Mouse (Mus musculus): ENCODE measurements around the gene Tnpo1. TPM values are rescaled to one million over a fixed set of nuclear protein-coding genes. Genes with fewer than 3 reads are reported as not detected.

Gene Tnpo1
- polyA plus RNA-seq (2012; rRNA removed) = 25.0 and 27.0 TPM in 2 replicates

GRCm38 (mm10) chr13:98926213-98926957, at the start of gene Tnpo1:
TSS of gene Tnpo1 (minus strand) at chr13:98926384.
- WGBS = 1% methylated on average over 73 of the region's 75 CpGs
- no peak for TF ChIP-seq CTCF (conservative IDR thresholded peaks at IDR 0.05; ENCODE audit: insufficient read depth, insufficient read length, low read depth, low read length)
- peak; percentile 40 for TF ChIP-seq POLR2A (IDR thresholded peaks at IDR 0.05; ENCODE audit: low read depth, low read length)

GRCm38 (mm10) chr13:98972090-98972489, 45.9 kb upstream of the Tnpo1 start:
- no peaks in the 10 kb centered on the region for H3K27me3 ChIP-seq (replicated peaks; ENCODE audit: control insufficient read depth, insufficient read depth, low read length)
- H3K4me3 ChIP-seq (ENCODE audit: insufficient read depth, low read depth, low read length) = no peak overlapping the region
- WGBS = 71% methylated on average over 3 of the region's 3 CpGs
- H3K36me3 ChIP-seq (ENCODE audit: control insufficient read depth, insufficient read depth, low read length) = no peaks in the 10 kb centered on the region
- DNase-seq = no peak
- no peaks in the 10 kb centered on the region; the same call in 1 of the 2 replicates for H3K4me1 ChIP-seq (ENCODE audit: control insufficient read depth, insufficient read depth, low read length)
- H3K27ac ChIP-seq (ENCODE audit: insufficient read depth, low read depth, low read length) = no peak overlapping the region
- TF ChIP-seq CTCF (conservative IDR thresholded peaks at IDR 0.05; ENCODE audit: insufficient read depth, insufficient read length, low read depth, low read length) (no peak), POLR2A (IDR thresholded peaks at IDR 0.05; ENCODE audit: low read depth, low read length) (no peak)

More at GRCm38 (mm10) chr13:98926213-98926957, at the start of gene Tnpo1:
- peak within 1 kb of the TSS; percentile 88 for H3K4me3 ChIP-seq (ENCODE audit: insufficient read depth, low read depth, low read length)
- peaks cover 17% of the 10 kb centered on the region; the same call in 1 of the 2 replicates for H3K4me1 ChIP-seq (ENCODE audit: control insufficient read depth, insufficient read depth, low read length)
- peak; percentile 96 for DNase-seq
- H3K36me3 ChIP-seq (ENCODE audit: control insufficient read depth, insufficient read depth, low read length) = no peaks in the 10 kb centered on the region
- H3K27ac ChIP-seq (ENCODE audit: insufficient read depth, low read depth, low read length) = peak within 1 kb of the TSS; percentile 96
- H3K27me3 ChIP-seq (replicated peaks; ENCODE audit: control insufficient read depth, insufficient read depth, low read length) = no peaks in the 10 kb centered on the region

- no peak overlapping the region for H3K27ac ChIP-seq (ENCODE audit: insufficient read depth, low read depth, low read length)
- WGBS = 62% methylated on average over 5 of the region's 5 CpGs
- TF ChIP-seq POLR2A (IDR thresholded peaks at IDR 0.05; ENCODE audit: low read depth, low read length) (no peak), CTCF (conservative IDR thresholded peaks at IDR 0.05; ENCODE audit: insufficient read depth, insufficient read length, low read depth, low read length) (no peak)
- H3K4me1 ChIP-seq (ENCODE audit: control insufficient read depth, insufficient read depth, low read length) = no peaks in the 10 kb centered on the region; the same call in 1 of the 2 replicates
- no peaks in the 10 kb centered on the region for H3K27me3 ChIP-seq (replicated peaks; ENCODE audit: control insufficient read depth, insufficient read depth, low read length)
- DNase-seq = no peak
- H3K36me3 ChIP-seq (ENCODE audit: control insufficient read depth, insufficient read depth, low read length) = no peaks in the 10 kb centered on the region
- H3K4me3 ChIP-seq (ENCODE audit: insufficient read depth, low read depth, low read length) = no peak overlapping the region
These were observed 45.5 kb upstream of the Tnpo1 start for GRCm38 (mm10) chr13:98971641-98972040.

DNA sequence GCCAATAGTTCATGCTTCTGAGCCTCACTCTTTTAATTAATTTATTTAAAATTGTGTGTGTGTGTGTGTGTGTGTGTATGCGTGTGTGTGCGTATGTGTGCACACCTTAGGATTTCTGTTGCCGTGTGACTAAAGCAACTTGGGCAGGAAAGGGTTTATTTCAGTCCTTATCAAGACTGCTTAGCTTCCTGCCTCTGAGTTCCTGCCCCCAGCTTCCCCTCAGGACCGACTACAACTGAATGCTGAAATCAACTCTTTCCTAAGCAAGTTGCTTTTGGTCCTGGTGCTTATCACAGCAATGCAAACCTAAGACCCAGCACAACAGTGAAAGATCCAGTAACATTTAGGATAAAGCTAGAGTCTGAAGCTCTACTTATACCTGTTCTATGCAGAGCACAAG, 42.3 kb upstream of the Tnpo1 start:
- no peak for TF ChIP-seq CTCF (conservative IDR thresholded peaks at IDR 0.05; ENCODE audit: insufficient read depth, insufficient read length, low read depth, low read length)
- TF ChIP-seq POLR2A (IDR thresholded peaks at IDR 0.05; ENCODE audit: low read depth, low read length) = no peak
- Histone ChIP-seq H3K27ac (ENCODE audit: insufficient read depth, low read depth, low read length) (no peak overlapping the region), H3K4me1 (ENCODE audit: control insufficient read depth, insufficient read depth, low read length) (peaks cover 3% of the 10 kb centered on the region; the same call in 1 of the 2 replicates), H3K27me3 (replicated peaks; ENCODE audit: control insufficient read depth, insufficient read depth, low read length) (no peaks in the 10 kb centered on the region), H3K4me3 (ENCODE audit: insufficient read depth, low read depth, low read length) (no peak overlapping the region), H3K36me3 (ENCODE audit: control insufficient read depth, insufficient read depth, low read length) (no peaks in the 10 kb centered on the region)
- WGBS = 60% methylated on average over 4 of the region's 4 CpGs
- no peak for DNase-seq

DNA sequence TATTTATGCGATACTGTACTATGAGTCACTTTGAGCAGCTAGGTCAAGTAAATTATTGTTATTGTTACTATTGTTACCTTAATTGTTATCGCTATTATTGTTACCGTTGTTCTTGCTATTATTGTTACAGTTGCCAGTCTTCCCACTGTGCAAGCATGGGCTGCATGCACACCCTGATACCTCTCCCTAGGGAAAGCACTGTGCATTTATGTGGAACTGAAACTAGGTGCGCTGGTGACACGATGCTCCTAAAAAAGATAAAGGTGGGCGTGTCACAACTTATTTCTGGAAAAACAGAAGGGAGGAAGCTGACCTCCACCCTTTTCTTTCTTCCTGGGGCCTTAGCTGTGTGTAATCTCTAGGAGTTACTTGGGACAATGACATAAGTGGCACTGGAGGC, 41.8 kb upstream of the Tnpo1 start:
- no peaks in the 10 kb centered on the region for H3K27me3 ChIP-seq (replicated peaks; ENCODE audit: control insufficient read depth, insufficient read depth, low read length)
- H3K36me3 ChIP-seq (ENCODE audit: control insufficient read depth, insufficient read depth, low read length) = no peaks in the 10 kb centered on the region
- no peak overlapping the region for H3K4me3 ChIP-seq (ENCODE audit: insufficient read depth, low read depth, low read length)
- H3K4me1 ChIP-seq (ENCODE audit: control insufficient read depth, insufficient read depth, low read length) = peaks cover 3% of the 10 kb centered on the region; the same call in 1 of the 2 replicates
- no peak for DNase-seq
- no peak overlapping the region for H3K27ac ChIP-seq (ENCODE audit: insufficient read depth, low read depth, low read length)
- TF ChIP-seq CTCF (conservative IDR thresholded peaks at IDR 0.05; ENCODE audit: insufficient read depth, insufficient read length, low read depth, low read length) (no peak), POLR2A (IDR thresholded peaks at IDR 0.05; ENCODE audit: low read depth, low read length) (no peak)
- 82% methylated on average over 6 of the region's 6 CpGs for WGBS

- WGBS = 82% methylated on average over 5 of the region's 5 CpGs
- peak; percentile 30 for DNase-seq
- H3K27ac ChIP-seq (ENCODE audit: insufficient read depth, low read depth, low read length) = no peak overlapping the region
- TF ChIP-seq POLR2A (IDR thresholded peaks at IDR 0.05; ENCODE audit: low read depth, low read length) = no peak
- no peak for TF ChIP-seq CTCF (conservative IDR thresholded peaks at IDR 0.05; ENCODE audit: insufficient read depth, insufficient read length, low read depth, low read length)
- H3K4me1 ChIP-seq (ENCODE audit: control insufficient read depth, insufficient read depth, low read length) = peaks cover 3% of the 10 kb centered on the region; the same call in 1 of the 2 replicates
- H3K4me3 ChIP-seq (ENCODE audit: insufficient read depth, low read depth, low read length) = no peak overlapping the region
- H3K27me3 ChIP-seq (replicated peaks; ENCODE audit: control insufficient read depth, insufficient read depth, low read length) = no peaks in the 10 kb centered on the region
- H3K36me3 ChIP-seq (ENCODE audit: control insufficient read depth, insufficient read depth, low read length) = no peaks in the 10 kb centered on the region
These were observed 40.4 kb upstream of the Tnpo1 start for GRCm38 (mm10) chr13:98966583-98966982.

DNA sequence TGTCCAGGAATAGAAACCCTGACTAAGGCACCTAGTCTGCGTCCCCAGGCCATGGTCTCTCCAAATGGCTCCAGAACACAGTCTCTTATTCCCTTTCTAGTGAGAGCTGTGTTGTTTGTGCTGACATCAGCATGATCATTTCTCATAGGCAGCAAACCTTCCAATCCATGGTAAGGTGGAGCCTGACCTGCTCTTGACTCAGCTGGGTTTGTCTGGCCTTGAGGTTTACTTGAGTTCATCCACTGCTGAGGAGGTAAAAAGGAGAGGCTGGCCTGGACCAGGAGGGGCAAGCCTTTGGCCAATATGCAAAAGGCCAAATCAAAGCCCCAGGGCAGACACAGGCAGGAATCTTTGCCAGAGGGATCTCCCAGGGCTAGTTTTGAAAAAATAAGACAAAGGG, 37.4 kb upstream of the Tnpo1 start:
- no peak overlapping the region for H3K4me3 ChIP-seq (ENCODE audit: insufficient read depth, low read depth, low read length)
- WGBS = 68% methylated on average over 1 of the region's 1 CpGs

More for the DNA sequence above, 37.4 kb upstream of the Tnpo1 start:
- no peaks in the 10 kb centered on the region for H3K27me3 ChIP-seq (replicated peaks; ENCODE audit: control insufficient read depth, insufficient read depth, low read length)
- peaks cover 3% of the 10 kb centered on the region; the same call in 1 of the 2 replicates for H3K4me1 ChIP-seq (ENCODE audit: control insufficient read depth, insufficient read depth, low read length)
- peak overlapping the region; percentile 31; the same call in 1 of the 2 replicates for H3K27ac ChIP-seq (ENCODE audit: insufficient read depth, low read depth, low read length)
- TF ChIP-seq CTCF (conservative IDR thresholded peaks at IDR 0.05; ENCODE audit: insufficient read depth, insufficient read length, low read depth, low read length) (no peak), POLR2A (IDR thresholded peaks at IDR 0.05; ENCODE audit: low read depth, low read length) (no peak)
- DNase-seq = peak; percentile 53
- no peaks in the 10 kb centered on the region for H3K36me3 ChIP-seq (ENCODE audit: control insufficient read depth, insufficient read depth, low read length)
